Mouse (Mus musculus) right cerebral cortex, postnatal 36 days (tissue): ENCODE data around the gene Mmp25.

Experiments used
- DNase-seq, 2 experiments: peaks; one replicate each; pipeline ENCODE4 v3.0.0; 2022; ENCODE audit warnings: low spot score in 2 of 2, mixed read lengths in 1 of 2

Mmp25 gene

DNA sequence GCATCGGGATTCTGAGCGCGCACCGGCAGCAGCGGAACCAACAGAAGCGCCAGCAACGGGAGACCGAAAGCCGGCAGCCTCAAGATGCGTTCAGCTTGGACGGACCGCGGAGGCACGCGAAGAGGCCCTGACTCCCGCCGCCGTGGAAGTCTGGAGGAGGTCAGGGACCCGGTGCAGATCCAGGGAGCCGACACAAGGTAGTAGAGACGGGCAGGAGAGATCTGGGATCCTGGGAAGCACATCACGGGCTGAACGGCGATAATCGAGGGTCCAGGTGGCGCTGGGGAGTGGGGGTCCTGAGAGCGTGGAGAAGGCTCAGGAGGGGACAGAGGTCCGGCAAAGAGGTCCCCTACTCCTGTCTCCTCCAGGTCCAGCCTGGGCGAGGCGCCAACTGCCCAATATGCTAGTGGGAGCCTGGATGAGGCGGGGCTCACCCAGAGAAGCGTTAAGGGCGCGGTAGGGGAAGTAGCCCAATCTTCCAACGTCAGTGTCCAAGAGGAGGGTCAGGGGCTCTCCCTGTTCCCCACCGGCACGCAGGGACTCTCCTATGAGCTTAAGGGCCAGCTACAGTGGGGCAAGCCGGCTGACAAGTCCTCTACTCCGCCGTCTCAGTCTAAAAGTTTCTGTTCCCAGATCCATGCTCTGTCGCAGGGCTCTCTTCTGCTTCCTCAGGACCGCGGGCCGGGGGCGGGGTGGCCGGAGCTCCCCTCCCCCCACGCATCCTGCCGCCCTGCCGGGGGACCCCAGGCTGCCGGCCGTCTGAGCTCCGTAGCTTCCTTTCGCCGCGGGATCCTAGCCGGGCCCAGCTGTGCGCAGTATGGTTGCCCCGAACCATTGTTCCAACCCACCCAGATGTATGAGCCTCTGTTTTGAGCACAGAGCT is at the start of gene Mmp25:
TSS of gene Mmp25 (minus strand) at position 665 of the 883 bp plus-strand sequence.
- DNase-seq = no peak

DNA sequence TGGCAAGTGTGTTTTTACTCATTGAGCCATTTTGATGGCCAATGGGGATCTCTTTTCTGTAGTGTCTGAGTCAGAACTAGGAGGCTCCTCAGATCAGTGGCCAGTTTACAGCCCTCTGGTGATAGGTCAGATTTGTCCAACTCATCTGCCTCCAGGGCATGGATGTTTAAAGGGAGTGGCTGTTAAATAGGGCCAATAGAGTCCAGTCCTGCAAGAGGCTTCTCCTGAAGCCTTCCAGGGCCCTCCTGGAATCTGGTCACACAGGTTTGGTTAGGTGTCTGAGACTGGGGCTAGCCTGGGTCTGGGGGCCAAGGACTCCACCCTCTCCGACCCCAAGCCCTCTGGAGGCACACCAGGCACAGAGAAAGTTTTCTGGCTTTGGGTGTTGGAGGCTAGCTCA is 49.4 kb upstream of the Mmp25 start:
- no peak for DNase-seq

DNA sequence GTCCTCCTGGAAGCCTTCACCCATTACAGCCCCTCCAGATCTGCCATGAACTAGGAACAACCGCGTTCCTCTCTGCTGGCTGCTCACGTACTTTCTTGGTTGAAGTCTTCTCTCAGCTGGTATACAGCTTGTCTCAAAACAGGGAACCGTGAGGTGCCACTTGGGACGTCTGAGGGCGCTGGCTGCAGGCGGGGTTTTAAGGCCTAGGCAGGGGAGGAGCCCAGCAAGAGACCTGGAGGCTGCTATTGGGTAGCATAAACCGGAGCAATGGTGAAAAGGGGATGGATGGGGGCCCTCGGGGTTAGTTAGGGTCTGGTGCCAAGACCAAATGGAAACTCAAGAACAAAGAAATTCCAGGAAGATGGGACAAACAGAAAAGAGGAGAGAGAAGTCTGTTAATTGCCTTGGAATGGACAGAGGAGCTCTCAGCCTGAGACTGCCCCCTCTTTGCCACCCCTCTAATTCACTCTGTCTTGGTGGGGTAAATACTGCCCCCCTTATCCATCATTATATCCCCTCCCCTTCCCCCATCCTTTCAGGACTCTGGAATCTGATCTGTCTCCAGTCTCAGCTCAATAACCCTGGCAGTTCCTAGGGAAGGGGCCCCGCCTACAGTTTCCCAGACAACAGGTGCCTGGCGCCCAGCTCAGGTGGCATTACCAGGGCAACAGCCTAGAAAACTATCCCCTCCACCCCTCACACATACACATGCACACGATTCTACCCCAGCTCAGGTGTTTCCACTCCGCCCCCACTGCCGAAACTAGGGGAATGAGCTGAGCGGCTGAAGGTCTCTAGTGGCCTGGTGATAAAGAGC is 39.0 kb upstream of the Mmp25 start, which contains the start of gene Cldn9:
TSS of gene Cldn9 (minus strand) at position 171 of the 817 bp plus-strand sequence.
- no peak for DNase-seq

DNA sequence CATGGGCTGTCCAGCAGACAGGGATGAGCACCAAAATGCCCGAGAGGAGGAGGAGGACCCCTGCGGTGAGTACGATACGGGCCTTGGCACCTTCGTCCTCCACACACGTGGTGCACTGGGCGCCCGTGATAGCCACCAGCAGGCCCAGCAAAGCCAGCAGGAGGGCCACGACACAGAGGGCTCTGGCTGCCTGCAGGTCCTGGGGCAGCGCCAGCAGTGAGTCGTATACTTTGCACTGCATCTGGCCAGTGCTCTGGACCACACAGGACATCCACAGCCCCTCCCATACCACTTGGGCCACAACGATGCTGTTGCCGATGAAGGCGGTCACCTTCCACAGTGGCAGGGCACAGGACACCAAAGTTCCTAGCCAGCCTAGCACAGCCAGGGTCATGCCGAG is 38.1 kb upstream of the Mmp25 start:
- no peak for DNase-seq

DNA sequence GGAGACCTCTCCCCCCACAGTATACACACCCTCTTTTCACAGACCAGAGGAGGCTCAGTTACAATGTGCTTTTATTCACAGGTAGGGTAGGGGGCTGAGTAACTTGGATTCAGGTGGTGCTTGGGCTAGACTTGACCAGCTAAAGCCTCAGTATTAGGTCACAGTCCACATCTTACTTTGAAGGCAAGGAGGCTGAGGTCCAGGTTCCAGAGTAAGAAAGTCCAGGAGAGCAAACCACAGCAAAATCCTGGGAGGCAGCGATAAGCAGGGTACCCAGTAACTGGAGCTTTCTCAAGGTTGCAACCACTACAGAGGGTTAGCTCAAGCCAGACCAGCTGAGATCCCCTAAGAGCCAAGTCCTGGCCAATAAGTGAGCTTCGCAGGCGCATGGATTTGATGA is 37.5 kb upstream of the Mmp25 start:
- no peak for DNase-seq

DNA sequence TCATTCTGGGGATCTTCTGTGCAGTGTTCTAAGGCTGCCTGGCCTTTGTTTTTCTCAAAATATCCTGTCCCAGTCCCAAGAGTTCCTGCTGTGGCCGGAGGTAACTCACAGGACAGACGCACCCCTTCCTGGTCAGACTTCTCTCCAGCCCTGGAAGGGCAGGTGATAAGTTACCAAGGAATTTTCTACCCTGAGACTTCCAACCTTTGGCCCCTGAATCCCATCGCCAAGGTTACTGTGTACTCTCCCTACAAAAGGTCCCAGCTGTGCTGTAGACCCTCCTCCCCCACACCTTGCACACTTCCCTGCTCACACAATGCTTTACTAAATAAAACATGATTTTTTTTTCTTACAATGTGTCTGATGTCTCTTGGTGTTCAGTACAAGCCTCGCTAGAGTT is 37.0 kb upstream of the Mmp25 start:
- no peak for DNase-seq

DNA sequence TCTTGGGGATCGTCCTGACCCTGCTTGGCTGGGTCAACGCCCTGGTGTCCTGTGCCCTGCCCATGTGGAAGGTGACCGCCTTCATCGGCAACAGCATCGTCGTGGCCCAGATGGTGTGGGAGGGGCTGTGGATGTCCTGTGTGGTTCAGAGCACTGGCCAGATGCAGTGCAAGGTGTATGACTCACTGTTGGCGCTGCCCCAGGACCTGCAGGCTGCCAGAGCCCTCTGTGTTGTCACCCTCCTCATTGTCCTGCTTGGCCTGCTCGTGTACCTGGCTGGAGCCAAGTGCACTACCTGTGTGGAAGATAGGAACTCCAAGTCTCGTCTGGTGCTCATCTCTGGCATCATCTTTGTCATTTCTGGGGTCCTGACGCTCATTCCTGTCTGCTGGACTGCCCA is 36.0 kb upstream of the Mmp25 start:
- no peak for DNase-seq

DNA sequence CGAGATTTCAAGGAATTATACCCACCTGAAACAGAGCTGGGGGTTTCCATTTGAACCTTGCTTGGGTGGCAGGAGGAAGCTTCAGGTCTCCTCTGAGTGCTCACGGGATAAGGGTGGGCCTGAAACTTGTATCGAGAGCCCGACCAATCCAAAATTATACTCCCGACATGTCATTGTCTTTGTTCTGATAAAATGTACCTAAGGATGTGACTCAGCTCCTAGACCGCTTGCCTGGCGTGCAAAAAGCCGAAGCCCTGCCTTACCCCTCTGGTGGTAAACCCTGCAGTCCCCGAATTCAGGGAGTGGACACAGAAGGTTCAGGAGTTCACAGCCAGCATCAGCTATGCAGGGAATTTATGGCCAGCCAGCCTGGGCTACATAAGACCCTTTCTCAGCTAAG is 35.3 kb upstream of the Mmp25 start:
- no peak for DNase-seq

DNA sequence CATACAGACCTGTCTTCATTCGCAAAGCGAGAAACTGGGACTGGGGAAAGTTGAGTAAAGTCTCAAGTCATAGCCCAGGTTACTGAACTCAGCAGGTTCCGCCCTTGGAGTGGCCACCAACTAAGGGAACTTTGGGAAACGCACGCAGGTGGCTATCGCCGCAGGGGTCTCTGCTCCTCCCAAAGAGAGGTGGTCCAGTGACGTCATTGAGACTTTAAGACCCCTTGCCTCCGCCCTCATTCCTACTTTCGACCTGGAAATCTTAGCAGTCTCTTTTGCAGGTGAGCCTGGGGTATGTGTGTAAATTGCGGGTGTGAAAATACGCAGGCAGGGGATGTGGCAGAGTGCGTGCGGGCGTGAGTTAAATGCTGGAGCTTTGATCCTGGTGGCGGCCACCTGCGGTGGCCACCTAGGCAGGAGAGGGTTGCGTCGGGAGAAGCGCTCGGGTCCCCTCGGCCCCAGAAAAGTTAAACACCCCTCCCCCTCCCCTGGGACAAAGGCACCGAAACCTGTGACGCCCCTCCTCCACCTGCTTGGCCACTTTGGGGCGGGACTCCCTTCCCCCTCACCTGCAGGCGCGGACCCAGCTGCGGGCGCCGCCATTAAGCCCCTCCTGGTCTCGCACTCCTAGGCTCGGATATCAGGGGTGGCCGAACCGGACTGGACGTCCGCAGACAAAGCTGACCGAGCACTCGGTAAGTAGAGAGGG is 34.2 kb upstream of the Mmp25 start, which contains the start of gene Cldn6:
TSS of gene Cldn6 (plus strand) at position 123 of the 709 bp plus-strand sequence.
- DNase-seq = no peak

DNA sequence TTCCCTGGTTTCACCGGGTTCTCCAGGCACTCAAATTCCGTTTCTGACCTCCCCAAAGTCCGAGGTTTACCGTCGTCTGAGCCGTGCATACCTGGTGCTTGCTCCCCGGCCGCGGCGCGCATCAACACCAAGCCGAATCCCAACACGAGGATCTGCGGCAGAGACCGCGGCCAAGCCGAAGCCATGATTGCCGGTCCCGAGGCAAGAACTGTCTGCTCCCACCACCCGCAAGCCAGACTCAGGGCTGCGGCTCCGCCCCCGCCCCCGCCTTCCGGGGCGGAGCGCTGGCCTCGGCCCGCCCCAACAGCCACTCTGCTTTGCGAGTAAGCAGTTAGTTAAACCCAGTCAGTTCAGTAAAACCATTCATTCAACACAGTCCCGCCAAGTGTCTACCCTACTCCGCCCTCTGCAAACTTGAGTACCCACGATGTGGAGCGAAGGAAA is 32.2 kb upstream of the Mmp25 start, which contains the start of gene Tnfrsf12a:
TSS of gene Tnfrsf12a (minus strand) at position 233 of the 444 bp plus-strand sequence.
- DNase-seq = peak; percentile 66 to 70

DNA sequence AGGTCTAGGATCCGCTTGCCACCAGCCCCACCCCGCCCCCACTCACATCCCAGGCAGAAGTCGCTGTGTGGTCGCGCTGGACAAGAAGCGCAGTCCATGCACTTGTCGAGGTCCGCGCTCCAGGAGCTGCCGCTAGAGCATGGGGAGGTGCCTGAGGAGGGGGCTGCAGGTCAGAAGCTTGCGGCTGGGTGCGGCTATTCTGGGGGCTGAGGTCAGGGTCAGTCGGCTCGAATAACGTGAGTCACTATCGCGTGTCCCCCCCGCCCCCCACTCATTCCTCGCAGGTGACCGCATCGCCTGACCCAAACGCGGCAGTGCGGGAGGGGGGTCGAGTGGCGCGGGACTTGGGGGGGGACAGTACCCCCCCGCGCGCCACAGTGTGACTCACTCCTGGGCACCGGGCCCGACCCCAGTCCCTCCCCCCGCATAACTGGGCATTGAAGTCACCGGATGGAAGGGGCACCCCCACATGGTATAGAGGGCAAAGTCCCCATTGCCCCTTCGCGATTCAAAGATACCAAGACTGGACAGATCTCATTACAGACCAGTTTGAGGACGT is 31.5 kb upstream of the Mmp25 start:
- no peak for DNase-seq

DNA sequence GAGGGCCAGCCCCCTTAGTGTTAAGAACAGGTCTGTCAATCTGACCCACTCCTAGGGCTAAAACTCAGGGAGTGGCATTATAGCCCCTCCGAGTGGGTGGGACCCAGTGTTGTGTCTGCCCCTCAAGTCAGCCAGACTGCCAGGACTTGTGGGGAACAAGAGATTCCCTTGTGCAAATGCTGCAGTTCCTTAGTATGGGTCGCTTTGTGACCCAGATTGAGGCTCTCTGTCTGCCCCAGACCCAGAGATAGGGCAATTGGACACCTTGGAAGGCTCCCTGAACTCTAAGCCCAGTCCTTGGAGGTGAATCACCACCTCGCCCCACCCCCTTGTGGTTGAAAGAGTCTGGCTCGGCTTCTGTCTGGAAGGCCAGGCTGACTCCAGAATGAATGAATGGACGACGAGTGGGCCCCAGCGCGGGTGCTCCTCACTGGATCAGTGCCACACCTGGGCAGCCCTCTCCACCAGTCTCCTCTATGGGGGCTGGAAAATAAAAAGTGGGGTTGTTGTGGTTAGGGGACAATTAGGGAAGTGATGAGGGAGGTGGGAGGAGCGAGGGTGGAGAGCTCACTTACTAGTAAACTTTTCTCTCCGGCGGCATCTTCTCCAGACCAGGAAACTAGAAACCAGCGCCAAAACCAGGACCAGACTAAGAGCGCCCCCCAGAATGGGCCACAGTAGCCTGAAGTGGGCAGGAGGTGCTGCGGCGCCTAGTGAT is 30.6 kb upstream of the Mmp25 start:
- DNase-seq = no peak

DNA sequence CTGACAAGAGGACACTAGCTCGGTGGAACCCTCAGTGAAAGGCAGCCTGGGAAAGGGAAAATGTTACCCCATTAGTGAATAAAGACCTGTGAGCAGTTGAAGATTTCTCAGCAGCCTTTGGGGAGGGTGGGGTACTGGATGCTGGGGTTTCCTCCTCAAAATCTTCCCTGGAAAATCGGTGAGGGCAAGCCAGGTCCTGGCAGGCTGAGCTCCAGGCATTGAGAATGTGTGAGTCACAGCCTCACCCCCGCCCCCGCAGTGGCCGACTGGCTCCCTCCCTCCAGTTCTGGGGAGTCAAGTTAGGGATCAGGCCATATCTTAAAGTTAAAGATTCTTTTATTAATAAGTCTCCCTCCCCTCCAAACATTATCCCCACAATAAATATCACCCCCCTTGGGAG is 30.1 kb upstream of the Mmp25 start:
- no peak for DNase-seq

DNA sequence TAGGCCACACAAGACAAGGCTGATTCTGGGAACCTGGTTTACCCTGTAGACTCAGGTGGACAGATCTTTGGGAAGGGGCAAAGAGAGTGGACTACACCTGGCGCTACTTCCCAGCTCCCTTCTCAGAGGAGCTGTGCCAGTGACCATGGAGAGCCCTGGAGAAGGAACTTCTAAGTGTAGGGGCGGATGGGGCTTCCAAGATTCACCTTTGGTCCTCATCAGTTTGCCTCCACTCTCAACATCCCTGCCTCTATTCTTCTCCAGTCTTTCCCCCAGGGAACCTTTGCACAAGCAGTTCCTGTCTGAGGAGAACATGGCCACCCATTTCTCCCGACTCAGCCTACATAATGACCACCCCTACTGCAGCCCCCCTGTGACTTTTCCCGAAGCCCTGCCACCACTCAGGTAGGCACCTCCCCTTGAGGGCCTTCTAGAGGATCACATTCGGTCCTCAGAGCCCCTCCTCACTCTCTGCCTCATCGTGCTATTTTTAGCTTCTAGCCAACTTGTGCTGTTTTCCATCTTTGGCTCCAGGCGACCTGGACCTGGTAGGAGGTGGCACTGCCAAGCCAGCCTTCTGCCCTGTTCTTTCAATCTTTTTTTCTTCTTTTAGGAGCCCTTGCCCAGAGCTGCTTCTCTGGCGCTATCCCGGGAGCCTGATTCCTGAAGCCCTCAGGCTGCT is 29.3 kb upstream of the Mmp25 start:
- no peak for DNase-seq

DNA sequence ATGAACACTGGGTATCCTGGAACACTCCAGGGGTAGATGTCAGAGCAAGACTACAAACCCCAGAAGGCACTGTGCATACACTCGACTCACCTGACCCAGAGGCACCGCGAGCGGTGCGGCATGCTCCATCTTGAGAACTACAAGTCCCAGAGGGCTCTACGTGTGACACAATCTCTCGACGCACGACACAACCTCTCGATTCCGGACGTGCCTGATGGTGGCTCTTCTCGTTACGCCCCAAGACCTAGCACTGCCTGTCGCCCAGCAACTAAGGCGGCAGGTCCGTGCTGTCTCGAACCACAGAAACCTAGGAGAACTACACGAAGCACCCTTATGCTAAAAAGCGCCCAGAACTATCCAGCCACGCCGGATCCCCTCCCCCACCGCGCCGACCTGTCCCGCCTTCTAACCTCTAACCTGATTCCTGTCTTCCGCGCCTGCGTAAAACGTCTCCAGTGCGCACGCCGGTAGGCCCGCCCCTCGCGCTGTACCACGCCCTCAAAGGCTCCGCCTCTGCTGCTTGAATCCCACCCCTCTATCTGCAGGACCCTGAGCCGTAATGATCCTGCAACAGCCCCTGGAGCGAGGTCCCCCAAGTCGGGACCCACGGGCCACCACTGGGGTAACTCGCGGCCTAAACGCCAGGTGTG is 28.5 kb upstream of the Mmp25 start, which contains the start of the genes Hcfc1r1 and Thoc6:
TSS of gene Hcfc1r1 (plus strand) at position 173 of the 650 bp plus-strand sequence.
TSS of gene Thoc6 (minus strand) at position 459 of the 650 bp plus-strand sequence.
- peak; percentile 95 to 97 for DNase-seq

DNA sequence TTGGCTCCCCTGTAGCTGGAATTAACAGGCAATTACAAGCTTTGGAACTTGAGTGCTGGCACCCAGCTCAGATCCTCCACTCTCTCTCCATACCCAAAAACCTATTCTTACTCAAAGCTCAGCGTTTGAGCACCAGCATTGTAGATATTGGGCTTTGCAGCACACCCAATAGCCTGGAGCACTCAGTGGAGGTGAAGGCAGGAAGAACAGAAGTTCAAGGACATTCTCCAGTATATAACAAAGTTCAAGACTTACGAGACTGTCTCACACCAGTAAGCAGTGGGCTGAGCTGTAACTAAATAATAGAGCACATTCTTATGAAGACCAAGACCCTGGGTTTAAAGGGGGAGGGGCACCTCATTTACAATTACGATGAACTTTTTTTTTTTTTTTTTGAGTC is 27.7 kb upstream of the Mmp25 start:
- no peak for DNase-seq

DNA sequence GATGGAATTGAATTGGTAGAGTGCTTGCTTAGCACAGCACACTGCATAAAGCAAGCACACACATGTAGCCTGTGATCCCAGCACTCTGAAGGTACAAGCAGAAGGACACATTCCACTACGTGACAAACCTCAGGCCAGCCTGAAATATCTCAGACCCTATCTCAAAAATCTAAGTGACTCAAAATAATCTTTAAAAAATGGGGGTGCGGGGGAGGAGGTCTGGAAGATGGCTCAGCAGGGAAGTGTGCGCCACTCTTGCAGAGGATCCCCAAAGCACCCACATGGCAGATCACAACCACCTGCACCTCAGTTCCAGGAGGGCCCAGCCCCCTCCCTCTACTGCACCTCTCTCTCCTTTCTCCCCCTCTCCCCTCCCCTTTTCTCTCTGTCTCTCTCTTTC is 26.4 kb upstream of the Mmp25 start:
- DNase-seq = no peak

DNA sequence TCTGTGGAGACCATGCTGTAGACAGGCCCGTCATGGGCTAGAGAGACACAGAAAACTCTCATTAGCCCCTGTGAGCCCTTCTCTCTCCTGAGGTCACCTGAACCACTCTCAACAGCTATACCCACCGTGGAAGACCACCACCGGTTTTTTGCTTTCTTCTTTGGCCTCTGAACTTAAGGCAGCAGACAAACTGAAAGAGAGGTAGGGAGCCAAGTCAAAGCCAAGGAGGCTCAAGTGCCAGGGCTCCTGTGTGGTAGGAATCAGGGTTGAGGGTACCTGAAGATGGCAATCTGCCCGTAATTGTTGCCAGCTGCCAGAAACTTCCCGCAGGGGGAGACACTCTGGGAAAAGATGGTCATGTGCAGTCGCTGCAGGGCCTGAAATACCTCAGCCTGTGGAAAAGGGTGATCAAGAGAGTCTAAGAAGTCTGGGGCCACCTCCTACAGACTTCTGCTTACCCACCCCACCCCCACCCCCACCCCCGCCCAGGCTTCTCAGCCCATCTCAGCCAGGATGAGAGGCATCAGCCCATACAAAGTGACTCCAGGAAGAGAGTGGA is 25.5 kb upstream of the Mmp25 start:
- no peak for DNase-seq

DNA sequence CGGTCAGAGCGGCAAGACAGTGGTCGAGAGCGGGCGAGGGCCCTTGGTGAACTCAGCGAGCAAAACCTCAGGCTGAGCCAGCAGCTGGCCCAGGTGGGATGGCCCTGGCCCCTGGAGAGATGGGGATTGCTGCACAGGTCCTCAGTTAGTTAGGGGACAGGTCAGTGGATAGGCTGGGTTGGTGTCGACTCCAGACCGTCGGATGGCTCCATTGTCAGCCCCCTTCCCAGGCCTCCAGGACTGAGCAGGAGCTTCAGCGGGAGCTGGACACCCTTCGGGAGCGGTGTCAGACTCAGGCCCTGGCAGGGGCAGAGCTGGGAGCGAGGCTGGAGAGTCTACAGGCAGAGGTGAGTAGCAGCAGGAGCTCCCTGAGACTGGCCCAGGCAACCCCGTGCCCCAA is 20.4 kb upstream of the Mmp25 start:
- DNase-seq = no peak
